Mouse (Mus musculus) intestine, embryonic 16.5 days (tissue): Measurements from ENCODE around the gene Hyal1. TPM values are rescaled to one million over a fixed set of nuclear protein-coding genes. Genes with fewer than 3 reads are reported as not detected.
A peak's percentile ranks its signal among the peaks of the same experiment; 100 is the strongest.

ENCODE experiments used
- ATAC-seq: fragments of 200-750 bp; cut with Nextera tagmentation; 2 replicates; pipeline ENCODE4 v1.8.0; 2017; ENCODE audit warnings: moderate TSS enrichment, moderate library complexity
- H3K27ac ChIP-seq: fragments of 300-500 bp; sonication (generic); 2 replicates; pipeline ENCODE4 v1.5.1; 2014; ENCODE audit warnings: mild to moderate bottlenecking, low read length
- H3K27me3 ChIP-seq: fragments of 300-500 bp; sonication (generic); replicated peaks from 2 replicates; pipeline ENCODE4 v1.6.1; 2014; ENCODE audit warnings: low read length, control low read depth, mixed read lengths; ENCODE audit not compliant: control insufficient read depth, insufficient read depth
- H3K36me3 ChIP-seq: fragments of 300-500 bp; sonication (generic); 2 replicates; pipeline ENCODE4 v1.6.1; 2014; ENCODE audit warnings: low read length, control low read depth; ENCODE audit not compliant: control insufficient read depth, insufficient read depth
- H3K4me1 ChIP-seq: fragments of 300-500 bp; sonication (generic); 2 replicates; pipeline ENCODE4 v1.6.1; 2014; ENCODE audit warnings: low read length, control low read depth, mixed read lengths; ENCODE audit not compliant: control insufficient read depth, insufficient read depth
- H3K4me2 ChIP-seq: fragments of 300-500 bp; sonication (generic); 2 replicates; pipeline ENCODE4 v1.6.1; 2014; ENCODE audit warnings: low read depth, low read length, control low read depth
- H3K4me3 ChIP-seq: fragments of 300-500 bp; sonication (generic); 2 replicates; pipeline ENCODE4 v1.5.1; 2014; ENCODE audit warnings: mild to moderate bottlenecking, low read length
- H3K9ac ChIP-seq: fragments of 300-500 bp; sonication (generic); 2 replicates; pipeline ENCODE4 v1.6.1; 2014; ENCODE audit warnings: low read depth, low read length
- H3K9me3 ChIP-seq: fragments of 300-500 bp; sonication (generic); 2 replicates; pipeline ENCODE4 v1.6.1; 2016; ENCODE audit warnings: low read length, control low read depth; ENCODE audit not compliant: control insufficient read depth
- WGBS: fragments of 180-500 bp; shearing (Covaris S2); extraction: QIAGEN DNeasy Blood & Tissue Kit; methylation state at CpG from one replicate; pipeline ENCODE4 v1.1.7; 2014; 5-methylcytosine and 5-hydroxymethylcytosine counted together
- polyA plus RNA-seq: library from polyadenylated mRNA; unstranded; fragments of >200 nt; fragmentation: Nextera tagmentation; extraction: Ambion mirVana; gene quantifications from 2 replicates; pipeline ENCODE4 v1.2.1, GENCODE M21; 2015

Hyal1 gene
- polyA plus RNA-seq, 1 experiment from 2014 or later: 5.8 TPM

- WGBS: 52% methylated on average over 2 of the region's 2 CpGs
- peak; percentile 4 for ATAC-seq
- H3K4me3 ChIP-seq: peak overlapping the region; percentile 49
- no peaks in the 10 kb centered on the region for H3K36me3 ChIP-seq
- no peaks in the 10 kb centered on the region for H3K9me3 ChIP-seq
- H3K4me2 ChIP-seq: peak overlapping the region; percentile 43
- H3K4me1 ChIP-seq: peaks cover 62% of the 10 kb centered on the region
- peak overlapping the region; percentile 92 for H3K27ac ChIP-seq
- H3K9ac ChIP-seq: peak overlapping the region; percentile 73
- H3K27me3 ChIP-seq: no peaks in the 10 kb centered on the region
These were observed 30.3 kb downstream of the Hyal1 start for GRCm38 (mm10) chr9:107607036-107607435.

DNA sequence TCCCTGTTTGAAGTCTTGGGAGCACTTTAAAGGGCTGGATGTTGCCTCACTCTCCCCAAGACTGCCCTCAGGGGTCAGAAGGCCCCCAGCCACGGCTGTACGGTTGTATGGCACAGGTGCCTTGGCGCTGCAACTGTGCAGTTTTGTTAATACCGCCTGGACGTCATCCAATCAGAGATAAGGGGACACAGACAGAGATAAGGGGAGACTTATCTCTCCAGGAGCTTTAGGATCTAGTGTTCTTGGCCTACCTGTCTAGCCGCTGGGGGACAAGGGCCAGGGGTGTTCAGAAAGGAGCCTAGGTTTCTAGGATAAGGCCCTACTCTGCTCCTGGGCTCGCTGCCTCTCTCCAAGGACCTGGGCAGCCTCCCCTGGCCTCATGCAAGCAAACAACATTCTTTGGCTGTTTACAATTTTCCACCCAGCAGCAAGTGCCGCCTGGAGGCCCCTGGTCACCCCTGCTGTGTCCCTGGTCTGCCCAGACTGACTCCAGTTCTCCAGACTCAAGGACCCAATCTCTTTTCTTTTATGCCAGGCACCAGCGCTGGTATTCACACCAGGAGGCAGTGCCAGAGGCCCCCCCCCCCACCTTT is 31.0 kb downstream of the Hyal1 start:
- no peak overlapping the region for H3K4me3 ChIP-seq
- H3K9ac ChIP-seq: peak overlapping the region; percentile 73
- peak overlapping the region; percentile 43 for H3K4me2 ChIP-seq
- H3K4me1 ChIP-seq: peaks cover 60% of the 10 kb centered on the region
- no peak for ATAC-seq
- H3K36me3 ChIP-seq: no peaks in the 10 kb centered on the region
- no peaks in the 10 kb centered on the region for H3K27me3 ChIP-seq
- H3K9me3 ChIP-seq: no peaks in the 10 kb centered on the region
- peak overlapping the region; percentile 92 for H3K27ac ChIP-seq
- WGBS: 53% methylated on average over 9 of the region's 9 CpGs

DNA sequence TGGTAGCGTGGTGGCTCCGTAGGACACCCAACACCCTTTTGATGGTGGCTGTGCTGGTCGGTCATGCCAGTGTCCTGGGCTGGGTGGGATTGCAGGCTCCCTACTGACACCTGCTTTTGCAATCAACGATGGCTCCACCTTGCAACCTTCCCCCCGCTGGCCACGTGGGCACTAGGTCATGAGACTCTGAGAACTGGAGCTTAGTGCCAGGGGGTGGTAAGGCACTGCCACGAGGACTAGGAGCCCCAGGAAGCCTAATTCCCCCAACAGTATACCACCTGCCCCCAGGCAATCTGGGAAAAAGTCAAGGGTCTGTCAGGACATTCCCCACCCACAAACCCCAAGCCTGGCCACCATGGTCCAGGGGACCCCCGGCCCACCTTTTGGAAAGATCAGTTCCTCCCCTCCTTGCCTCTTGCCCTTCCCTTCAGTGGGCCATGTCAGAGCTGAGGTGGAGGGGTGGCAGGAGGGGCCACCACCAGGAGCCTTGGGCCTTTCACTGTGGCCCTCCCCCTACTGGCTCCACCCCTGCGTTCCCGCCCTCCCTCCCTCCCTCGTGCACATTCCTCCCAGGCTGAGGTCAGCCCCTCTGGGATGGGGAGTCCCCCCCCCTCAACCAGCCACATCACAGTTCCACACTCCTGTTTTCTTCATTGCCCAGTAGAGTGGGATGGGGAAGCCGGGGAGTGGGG is 32.2 kb downstream of the Hyal1 start, which contains the start of gene Sema3b:
TSS of gene Sema3b (minus strand) at position 489 of the 692 bp plus-strand sequence.
- Histone ChIP-seq H3K9me3 (no peaks in the 10 kb centered on the region), H3K4me2 (peak within 1 kb of the TSS; percentile 24; the same call in 1 of the 2 replicates), H3K4me3 (no peak within 1 kb of the TSS), H3K4me1 (peaks cover 55% of the 10 kb centered on the region), H3K36me3 (no peaks in the 10 kb centered on the region), H3K27me3 (no peaks in the 10 kb centered on the region), H3K27ac (peak within 1 kb of the TSS; percentile 92), H3K9ac (peak within 1 kb of the TSS; percentile 73)
- no peak for ATAC-seq
- 44% methylated on average over 12 of the region's 12 CpGs for WGBS

DNA sequence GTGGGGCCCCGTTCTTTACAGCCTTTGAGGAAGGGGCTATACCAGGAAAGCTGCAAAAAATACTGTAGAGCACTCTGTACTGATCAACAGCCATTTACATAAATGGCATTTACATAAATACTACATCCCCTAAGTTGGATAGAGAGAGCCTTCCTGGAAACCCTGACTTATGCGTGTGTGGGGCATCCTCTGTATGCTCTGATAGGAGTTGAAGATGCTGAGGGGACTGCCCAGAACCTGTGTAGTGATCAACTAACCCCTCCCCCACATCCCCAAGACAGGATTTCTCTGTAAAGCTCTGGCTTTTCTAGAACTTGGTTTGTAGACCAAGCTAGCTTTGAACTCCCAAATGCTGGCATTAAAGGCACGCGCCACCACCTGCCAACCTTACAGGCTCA is 32.7 kb downstream of the Hyal1 start:
- Histone ChIP-seq H3K4me2 (no peak overlapping the region), H3K4me1 (peaks cover 50% of the 10 kb centered on the region), H3K36me3 (no peaks in the 10 kb centered on the region; the same call in 1 of the 2 replicates), H3K9me3 (no peaks in the 10 kb centered on the region), H3K27me3 (no peaks in the 10 kb centered on the region), H3K27ac (no peak overlapping the region; the same call in 1 of the 2 replicates), H3K4me3 (no peak overlapping the region), H3K9ac (0 out of 2 replicates have a peak overlapping the region, but pooled peaks have one; percentile 2)
- ATAC-seq: no peak
- WGBS: 72% methylated on average over 4 of the region's 4 CpGs

GRCm38 (mm10) chr9:107611456-107612190 is 34.9 kb downstream of the Hyal1 start:
- WGBS: 69% methylated on average over 6 of the region's 6 CpGs
- peaks cover 15% of the 10 kb centered on the region for H3K36me3 ChIP-seq
- H3K4me2 ChIP-seq: peak overlapping the region; percentile 84; the same call in 1 of the 2 replicates
- no peaks in the 10 kb centered on the region for H3K9me3 ChIP-seq
- peak overlapping the region; percentile 75 for H3K9ac ChIP-seq
- H3K4me3 ChIP-seq: peak overlapping the region; percentile 45
- peaks cover 45% of the 10 kb centered on the region for H3K4me1 ChIP-seq
- peak overlapping the region; percentile 93 for H3K27ac ChIP-seq
- H3K27me3 ChIP-seq: no peaks in the 10 kb centered on the region
- no peak for ATAC-seq

GRCm38 (mm10) chr9:107612191-107612944 is 35.6 kb downstream of the Hyal1 start:
- H3K4me2 ChIP-seq: peak overlapping the region; percentile 84
- peak; percentile 92 for ATAC-seq
- H3K27ac ChIP-seq: peak overlapping the region; percentile 93
- H3K27me3 ChIP-seq: no peaks in the 10 kb centered on the region
- peak overlapping the region; percentile 75 for H3K9ac ChIP-seq
- peaks cover 38% of the 10 kb centered on the region for H3K4me1 ChIP-seq
- H3K36me3 ChIP-seq: peaks cover 15% of the 10 kb centered on the region
- peak overlapping the region; percentile 45 for H3K4me3 ChIP-seq
- 4% methylated on average over 45 of the region's 48 CpGs for WGBS
- H3K9me3 ChIP-seq: no peaks in the 10 kb centered on the region

DNA sequence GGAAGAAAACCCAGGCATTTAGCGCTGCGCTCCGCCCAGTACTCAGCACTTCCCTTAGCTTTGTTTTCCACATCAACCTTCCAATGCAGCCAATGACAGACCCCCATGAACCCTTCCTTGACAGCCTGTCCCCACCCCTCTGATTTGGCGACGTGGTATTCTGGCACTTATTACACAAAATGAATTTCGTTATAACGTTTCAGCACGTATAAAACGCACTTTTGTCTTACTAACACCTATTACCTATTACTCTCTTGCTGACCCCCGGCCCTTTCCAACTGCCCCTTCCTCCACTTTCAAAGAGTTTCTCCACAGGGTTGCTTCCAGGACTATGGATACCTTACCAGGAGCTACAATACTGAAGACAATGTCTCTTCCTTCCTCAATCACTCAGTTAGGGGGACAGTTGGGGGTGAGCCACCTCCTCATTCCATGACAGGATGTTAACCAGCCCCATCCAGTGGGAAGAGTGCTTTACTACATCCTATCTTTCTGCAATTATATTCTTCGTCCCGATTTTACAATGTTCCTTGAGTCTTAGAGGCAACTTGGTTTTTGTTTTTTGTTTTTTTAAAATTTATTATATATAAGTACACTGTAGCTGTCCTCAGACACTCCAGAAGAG is 36.3 kb downstream of the Hyal1 start:
- Histone ChIP-seq H3K4me1 (peaks cover 34% of the 10 kb centered on the region), H3K9ac (peak overlapping the region; percentile 75), H3K9me3 (no peaks in the 10 kb centered on the region), H3K27me3 (no peaks in the 10 kb centered on the region), H3K4me2 (peak overlapping the region; percentile 84), H3K27ac (peak overlapping the region; percentile 93), H3K36me3 (peaks cover 15% of the 10 kb centered on the region), H3K4me3 (peak overlapping the region; percentile 45)
- peak; percentile 34 for ATAC-seq
- WGBS: 7% methylated on average over 12 of the region's 12 CpGs

DNA sequence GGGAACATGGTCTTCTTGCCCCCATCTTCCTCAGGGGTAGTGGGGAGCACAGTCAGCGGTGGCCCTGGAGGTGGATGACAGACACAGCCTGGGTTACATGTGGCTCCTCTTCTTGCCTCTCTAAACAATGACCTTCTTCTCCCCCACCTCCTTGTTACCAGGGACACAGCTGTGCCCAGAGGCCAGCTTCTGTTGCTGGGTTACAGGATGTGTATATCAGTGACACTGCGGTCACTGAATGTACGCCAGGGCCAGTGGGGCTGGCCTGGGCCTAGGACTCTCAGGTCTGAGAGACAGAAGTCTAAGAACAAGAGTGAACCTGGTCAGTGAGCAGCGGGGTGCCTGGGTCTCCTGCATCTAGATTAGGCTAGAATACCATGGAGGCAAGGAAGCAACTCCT is 38.3 kb downstream of the Hyal1 start:
- H3K4me1 ChIP-seq: peaks cover 39% of the 10 kb centered on the region
- no peaks in the 10 kb centered on the region for H3K27me3 ChIP-seq
- no peak overlapping the region for H3K27ac ChIP-seq
- no peak overlapping the region for H3K4me3 ChIP-seq
- ATAC-seq: no peak
- no peak overlapping the region for H3K9ac ChIP-seq
- WGBS: 70% methylated on average over 4 of the region's 4 CpGs
- no peak overlapping the region for H3K4me2 ChIP-seq
- H3K36me3 ChIP-seq: peaks cover 18% of the 10 kb centered on the region
- H3K9me3 ChIP-seq: no peaks in the 10 kb centered on the region
